Mouse (Mus musculus) spleen, adult 2 months (tissue): ENCODE data around the gene Bahcc1.

Source experiments
- CTCF ChIP-seq: fragments of 200-500 bp; IDR thresholded peaks from 2 replicates; pipeline ENCODE4 v1.5.1; 2011; ENCODE audit warnings: mild to moderate bottlenecking, inconsistent platforms; ENCODE audit not compliant: insufficient read depth, insufficient read length, insufficient replicate concordance; ENCODE audit errors: extremely low read depth
- POLR2A ChIP-seq: fragments of 200-500 bp; IDR thresholded peaks from 2 replicates; pipeline ENCODE4 v1.6.1; 2011; ENCODE audit warnings: low read depth, low read length, inconsistent platforms

GRCm38 (mm10) chr11:120209462-120209861 lies 23.3 kb upstream of the Bahcc1 start:
- TF ChIP-seq CTCF: no peak
- no peak for TF ChIP-seq POLR2A
